Mouse (Mus musculus) olfactory bulb, adult 2 months (tissue): ENCODE measurements around the gene Atp1a2.

Experiments
- CTCF ChIP-seq: fragments of 200-500 bp; IDR thresholded peaks from 2 replicates; pipeline ENCODE4 v1.5.1; 2012; ENCODE audit warnings: low read depth, mild to moderate bottlenecking, low read length, moderate library complexity; ENCODE audit not compliant: insufficient read depth
- POLR2A ChIP-seq: fragments of 200-500 bp; IDR thresholded peaks from 2 replicates; pipeline ENCODE4 v1.6.1; 2012; ENCODE audit warnings: mild to moderate bottlenecking, low read depth, low read length, moderate library complexity; ENCODE audit not compliant: insufficient read depth

DNA sequence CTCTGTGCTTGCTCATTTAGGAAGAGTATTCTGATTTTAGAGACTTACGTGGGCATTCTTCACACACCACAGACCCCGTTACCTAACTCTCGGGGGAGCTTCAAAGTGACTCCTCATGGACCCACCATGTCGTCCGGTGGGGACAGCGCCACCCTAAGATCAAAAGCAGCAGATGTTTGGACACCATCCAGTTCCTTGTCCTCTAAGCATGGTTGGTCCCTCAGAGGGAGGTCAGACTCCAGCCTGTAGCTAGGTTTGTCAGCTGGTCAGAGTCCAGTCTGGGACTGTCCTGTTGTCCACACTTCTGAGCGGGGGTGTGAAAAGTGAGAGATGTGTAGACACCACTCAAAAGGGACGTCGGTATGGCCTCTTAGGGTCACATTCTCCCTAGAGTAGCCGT is 48.8 kb upstream of the Atp1a2 start:
- TF ChIP-seq CTCF (no peak), POLR2A (no peak)
